Mouse (Mus musculus): ENCODE measurements around the gene Upb1. TPM values are rescaled to one million over a fixed set of nuclear protein-coding genes. Genes with fewer than 3 reads are reported as not detected.

The Upb1 gene
- total RNA-seq, 2 experiments from 2014 or later: 0.41 to 0.58 TPM

Other genes starting within 250 kb of the Upb1 start
- 10 to 100 TPM; 45.9 to 47.3 TPM for gene Specc1l, start 189.0 kb upstream of the Upb1 start, total RNA-seq (2021)
- 1 to 10 TPM; 3.2 to 5.0 TPM for gene Adora2a, start 84.2 kb upstream of the Upb1 start, total RNA-seq (2021)
- 100 to 1,000 TPM in 1 of 2 experiments, 10 to 100 TPM in 1; 98.1 to 109 TPM for gene Snrpd3, start 116.4 kb downstream of the Upb1 start, total RNA-seq (2021)
- 10 to 100 TPM; 19.4 to 23.7 TPM for gene Gucd1, start 116.9 kb downstream of the Upb1 start, total RNA-seq (2021)
- gene Lrrc75b, start 159.2 kb downstream of the Upb1 start, total RNA-seq (2021): 10 to 100 TPM; 24.0 to 24.7 TPM
- gene Ggt1, start 160.5 kb downstream of the Upb1 start, total RNA-seq (2021): 1 to 10 TPM; 2.7 to 3.7 TPM
- 1 to 10 TPM; 2.6 to 2.9 TPM for gene Ggt5, start 188.2 kb downstream of the Upb1 start, total RNA-seq (2021)
- 1 to 10 TPM; 1.6 to 2.8 TPM for gene Susd2, start 242.9 kb downstream of the Upb1 start, total RNA-seq (2021)

Measured in layer of hippocampus, postnatal 10 days (tissue).